Mouse (Mus musculus) A20 (cell line): Measurements from ENCODE around the gene Cacna1s.

Source experiments
- DNase-seq: peaks from one replicate; pipeline ENCODE4 v3.0.0-alpha.2; 2011; ENCODE audit warnings: low read depth, low spot score

Gene Cacna1s

DNA sequence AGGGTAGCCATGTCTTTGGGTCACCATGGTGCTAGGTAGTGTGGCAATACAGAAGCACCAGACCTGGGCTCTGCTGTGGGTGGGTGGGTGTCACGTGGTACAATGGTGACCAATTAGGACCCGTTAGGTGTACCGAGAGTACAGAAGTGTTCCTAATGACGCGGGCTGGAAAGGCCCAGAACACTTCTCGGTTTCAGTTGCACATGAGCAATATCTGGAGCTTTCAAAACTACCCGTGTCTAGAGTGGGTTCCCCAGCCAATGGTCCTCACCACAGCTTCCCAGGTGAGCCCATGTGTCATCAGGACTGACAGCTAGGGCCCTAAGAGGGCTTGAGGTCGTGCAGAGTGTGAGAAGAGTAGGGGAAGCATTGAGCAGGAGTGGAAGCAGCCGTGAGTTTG is 64.5 kb downstream of the Cacna1s start:
- DNase-seq = peak; percentile 86

GRCm38 (mm10) chr1:136118875-136119274 is 66.3 kb downstream of the Cacna1s start:
- DNase-seq = peak; percentile 75

GRCm38 (mm10) chr1:136119571-136120262 is 67.2 kb downstream of the Cacna1s start:
- no peak for DNase-seq

DNA sequence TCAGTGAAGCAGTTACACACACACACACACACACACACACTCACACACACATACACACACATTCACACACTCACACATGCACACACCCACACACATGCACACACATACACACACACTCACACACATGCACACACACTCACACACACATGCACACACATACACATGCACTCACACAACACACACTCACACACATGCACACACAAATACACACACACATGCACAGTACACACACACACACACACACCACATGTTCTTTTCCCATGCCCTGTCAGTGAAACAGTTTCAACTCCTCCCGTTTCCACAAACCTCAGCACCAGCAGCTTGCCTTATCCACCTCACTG is 67.7 kb downstream of the Cacna1s start:
- no peak for DNase-seq

DNA sequence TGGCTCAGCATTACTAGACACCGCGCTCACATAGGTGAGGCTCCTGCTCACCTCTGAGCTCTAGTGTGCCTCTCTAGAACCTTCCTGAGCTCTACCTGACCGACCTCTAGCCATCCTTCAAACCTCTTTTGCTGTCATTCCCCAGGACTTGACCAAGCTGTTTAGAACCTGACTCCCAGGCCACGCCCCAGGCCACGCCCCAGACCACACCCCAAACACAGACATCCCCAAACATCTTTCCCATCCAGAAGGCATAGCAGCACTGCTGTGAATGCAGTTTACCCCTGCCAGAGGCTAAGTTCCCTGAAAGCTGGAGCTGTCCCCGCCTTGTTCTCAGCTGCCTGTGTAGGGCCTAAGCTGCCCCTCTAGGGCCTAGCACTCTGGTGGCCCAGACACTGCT is 68.2 kb downstream of the Cacna1s start:
- DNase-seq = no peak

DNA sequence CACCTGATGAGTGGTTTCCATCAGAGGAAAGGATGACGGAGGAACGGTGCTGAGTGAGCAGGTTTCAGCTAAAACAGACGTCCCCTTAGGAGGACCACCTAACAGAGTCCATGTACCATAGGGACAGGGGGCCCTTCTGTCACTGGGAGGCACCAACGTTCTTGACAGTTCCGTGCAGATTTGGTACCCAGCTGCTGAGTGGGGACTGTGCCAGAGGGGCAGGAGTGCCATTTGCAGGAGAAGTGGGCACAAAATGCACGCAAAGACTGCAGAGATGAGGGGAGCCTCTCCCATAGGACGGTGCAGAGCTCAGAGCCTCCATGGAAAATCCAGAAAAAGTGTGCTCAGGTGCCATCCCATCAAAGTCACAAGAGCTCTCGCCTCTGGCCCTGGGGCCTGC is 69.5 kb downstream of the Cacna1s start:
- no peak for DNase-seq

DNA sequence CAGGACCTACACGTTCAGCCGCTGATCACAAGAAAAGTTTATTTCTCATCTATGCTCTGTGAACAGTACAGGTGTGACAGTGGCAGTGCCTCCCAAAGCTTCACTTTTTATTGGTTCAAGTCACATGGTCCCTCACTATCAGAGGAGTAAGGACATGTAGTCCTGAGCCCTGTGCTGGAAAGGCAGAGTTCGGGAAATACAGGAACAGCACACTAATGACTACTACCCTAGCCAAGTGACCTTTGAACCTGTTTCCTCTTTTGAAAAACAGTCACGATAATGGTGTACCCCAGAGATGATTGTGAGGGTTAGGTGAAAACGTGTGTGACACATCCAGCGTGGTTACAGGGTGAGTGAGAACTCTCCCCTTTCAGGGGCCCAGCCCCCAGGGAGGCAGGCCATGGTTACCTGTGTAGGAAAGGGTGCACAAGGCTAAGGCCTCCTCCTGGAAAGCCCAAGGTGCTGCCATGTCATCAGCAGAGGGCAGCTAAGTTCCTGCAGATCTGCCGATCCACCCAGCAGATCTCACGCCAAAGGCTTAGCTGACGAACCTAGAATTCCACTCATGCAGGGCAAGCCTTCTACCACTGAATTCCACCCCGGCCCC is 73.7 kb downstream of the Cacna1s start:
- DNase-seq = no peak

DNA sequence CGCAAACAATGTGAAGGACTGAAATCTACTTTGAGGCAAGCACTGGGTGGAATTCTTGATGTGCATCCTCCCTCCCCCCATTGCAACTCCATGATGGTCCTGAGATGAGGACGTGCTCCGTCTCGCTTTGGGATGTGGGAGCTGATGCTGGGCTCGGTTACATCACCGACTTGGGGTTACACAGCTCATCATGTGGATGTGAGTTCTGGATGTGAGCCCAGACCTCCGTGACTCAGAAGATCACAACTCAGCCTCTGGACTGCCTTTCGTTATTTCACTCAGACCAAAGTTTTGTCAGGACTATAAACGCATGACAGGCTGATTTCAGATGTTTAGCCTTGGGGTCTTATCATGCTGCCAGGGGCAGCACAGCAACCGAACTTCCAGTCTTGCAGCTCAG is 74.3 kb downstream of the Cacna1s start:
- no peak for DNase-seq

DNA sequence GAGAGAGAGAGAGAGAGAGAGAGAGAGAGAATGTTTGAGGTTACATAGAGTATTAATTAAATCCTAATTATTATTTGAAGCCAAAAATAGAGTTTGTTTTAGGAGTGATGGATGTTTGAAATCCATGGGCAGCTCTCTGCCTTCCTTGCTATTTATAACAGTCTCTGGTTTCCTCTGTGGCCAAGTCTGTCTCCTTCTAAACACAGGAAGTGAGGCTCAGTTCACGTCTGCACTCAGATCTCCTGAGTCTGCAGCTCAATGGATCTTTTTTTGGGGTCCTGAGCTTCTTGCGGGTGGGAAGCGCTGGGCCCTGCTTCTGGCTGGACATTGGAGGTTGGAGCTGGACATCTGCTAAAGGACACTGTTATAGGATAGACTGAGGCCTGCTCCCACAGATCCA is 75.3 kb downstream of the Cacna1s start:
- no peak for DNase-seq

GRCm38 (mm10) chr1:136128416-136128815 is 75.9 kb downstream of the Cacna1s start:
- DNase-seq = no peak

DNA sequence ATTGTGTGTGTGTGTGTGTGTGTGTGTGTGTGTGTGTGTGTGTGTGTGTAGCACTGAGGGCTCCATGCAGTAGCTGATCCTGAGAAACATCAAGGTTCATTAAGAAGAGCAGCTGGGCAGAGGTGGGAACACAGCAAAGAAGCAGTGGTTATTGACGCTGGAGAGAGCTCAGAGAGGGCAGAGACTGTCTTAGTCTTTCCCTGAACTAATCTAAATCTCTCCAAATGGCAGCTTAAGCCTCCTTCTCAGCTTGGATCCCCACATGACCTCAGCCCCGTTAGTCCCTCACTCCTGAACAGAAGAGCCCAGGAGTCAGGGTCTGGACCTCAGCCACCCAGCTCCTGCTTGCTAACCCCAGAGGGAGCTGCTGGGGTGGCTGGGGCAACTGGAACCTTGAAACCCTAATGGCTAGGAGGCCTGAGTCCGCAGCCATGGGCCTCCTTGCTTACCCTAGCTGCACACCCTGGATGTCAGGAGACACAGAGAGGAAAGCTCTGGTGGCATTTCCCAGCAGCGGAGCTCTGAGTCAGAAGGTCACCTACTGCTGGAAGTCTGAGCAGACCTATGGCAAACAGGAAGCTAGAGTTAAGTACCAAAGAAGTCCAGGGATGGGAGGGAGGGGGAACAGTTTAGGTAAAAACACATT is 76.5 kb downstream of the Cacna1s start:
- no peak for DNase-seq

DNA sequence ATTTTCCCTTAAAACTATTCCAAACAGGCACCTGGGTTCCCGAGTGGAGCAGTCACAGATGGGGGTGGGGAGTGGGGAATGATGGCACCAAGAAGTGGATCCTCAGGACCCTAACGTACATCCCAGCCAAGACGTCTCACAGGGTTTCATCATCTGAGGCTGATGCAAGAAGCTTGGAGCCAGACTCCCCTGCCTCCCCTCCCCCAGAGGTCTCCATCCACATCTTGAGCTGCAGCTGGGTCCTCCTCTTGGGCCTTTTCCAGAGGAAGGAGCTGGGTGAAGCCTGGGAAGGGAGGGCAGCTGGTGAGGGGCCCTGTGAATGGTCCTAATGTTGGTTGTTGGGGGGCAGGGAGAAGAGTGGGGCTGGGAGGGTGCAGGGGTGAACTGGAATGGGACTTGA is 77.6 kb downstream of the Cacna1s start:
- DNase-seq = peak; percentile 9

GRCm38 (mm10) chr1:136130951-136131558 is 78.5 kb downstream of the Cacna1s start, which contains the start of gene Kif21b:
Gene Kif21b, plus strand, starts transcription at chr1:136131389.
- peak; percentile 94 for DNase-seq

DNA sequence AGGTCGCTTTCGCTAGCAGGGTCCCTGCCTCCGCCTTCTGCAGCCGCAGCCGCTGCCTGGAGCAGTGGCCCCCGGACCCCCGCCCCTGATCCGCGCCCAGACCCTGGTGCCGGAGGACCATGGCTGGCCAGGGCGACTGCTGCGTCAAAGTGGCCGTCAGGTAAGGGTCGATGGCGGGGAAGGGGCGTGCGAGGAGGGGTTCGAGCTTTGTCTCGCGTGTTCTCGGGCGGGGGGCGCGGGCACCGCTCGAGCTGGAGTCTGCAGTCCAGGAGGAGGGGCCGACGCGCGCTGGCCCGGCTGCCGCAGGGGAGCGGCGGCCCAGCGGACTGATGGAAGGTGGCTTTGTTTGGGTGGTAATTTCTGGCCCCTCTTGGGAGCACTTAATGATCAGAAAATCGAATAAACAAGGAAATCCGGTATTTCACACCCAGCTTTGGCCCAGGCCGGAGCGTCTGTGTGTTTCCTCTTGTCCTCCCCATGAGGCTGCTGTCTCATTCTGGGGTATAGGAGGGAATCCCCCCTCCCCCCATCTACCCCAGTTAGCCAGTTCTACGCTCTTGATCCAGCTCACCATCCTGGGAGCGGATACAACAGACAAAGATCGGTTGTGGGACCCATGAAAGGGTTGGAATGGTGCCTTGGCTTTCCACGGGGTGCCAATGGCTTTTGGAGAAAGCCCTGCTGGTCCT is 79.2 kb downstream of the Cacna1s start:
- peak; percentile 79 for DNase-seq

DNA sequence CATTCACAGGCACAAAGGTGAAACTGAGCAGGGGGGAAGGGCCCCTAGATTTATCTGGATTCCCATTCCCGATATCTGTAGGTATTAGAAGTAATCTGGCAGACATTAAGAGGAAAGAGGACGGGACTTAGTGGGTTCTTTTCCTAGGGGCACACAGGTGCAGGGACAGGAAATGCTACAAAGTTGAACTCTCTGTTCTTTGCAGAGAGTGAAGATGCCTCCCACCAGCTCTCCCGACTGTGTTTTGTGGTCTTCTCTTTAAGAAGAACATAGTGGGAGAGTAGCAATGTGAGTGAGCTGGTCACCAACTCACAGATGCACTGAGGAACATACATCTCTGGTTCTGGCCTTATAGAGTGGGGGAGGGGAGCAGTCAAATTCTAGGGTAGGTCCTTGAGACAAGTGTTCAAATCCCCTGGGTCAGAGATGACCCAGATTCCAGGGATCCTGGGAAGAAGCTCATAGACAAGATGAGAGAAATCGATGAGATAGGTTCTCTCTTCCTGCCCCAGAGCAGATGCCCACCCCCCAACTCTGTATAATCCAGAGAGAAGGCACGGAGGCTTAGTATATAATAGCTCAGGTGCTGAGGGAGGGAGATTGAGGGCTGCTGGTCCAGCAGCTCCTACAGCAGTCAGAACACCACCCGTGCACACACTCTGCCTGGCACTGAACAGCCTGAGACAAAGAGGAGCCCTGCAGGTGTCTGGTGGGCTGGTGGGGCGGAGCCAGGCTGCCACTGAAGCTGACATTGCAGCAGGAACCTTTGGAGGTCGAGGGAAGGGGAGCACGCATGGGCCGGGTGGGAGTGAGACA is 80.0 kb downstream of the Cacna1s start:
- peak; percentile 65 for DNase-seq

DNA sequence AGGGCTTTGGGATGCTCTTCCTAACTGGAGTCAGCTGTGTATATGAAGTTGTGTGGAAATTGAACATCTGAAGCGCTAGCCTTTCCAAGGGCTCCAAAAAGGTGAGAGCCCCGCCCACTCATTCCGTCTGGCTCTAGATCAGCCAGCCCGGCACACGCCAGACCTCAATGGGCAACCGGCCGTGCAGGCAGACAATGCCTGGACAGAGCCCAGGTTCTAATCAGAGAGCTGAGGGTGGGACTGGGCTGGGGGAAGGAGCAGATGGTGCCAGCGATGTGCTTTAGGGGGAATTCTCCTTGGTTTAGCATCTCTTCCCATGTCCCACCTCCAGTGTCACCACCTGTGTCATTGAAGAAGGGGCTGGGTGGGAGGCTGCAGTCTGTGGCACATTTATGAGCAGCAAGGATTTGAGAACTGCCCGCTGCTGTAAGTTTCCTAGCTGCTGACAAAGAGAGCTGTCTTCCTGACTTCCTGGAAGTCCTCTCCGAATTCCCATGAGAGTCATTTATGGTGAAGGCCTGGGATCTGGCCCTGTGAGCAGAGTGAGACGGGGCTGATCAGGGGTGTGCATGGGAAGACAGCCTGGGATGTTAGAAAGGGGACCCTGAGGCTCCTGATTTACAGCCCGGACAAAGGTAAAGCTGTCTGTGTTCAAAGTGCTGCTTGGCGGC is 81.2 kb downstream of the Cacna1s start:
- peak; percentile 15 for DNase-seq

DNA sequence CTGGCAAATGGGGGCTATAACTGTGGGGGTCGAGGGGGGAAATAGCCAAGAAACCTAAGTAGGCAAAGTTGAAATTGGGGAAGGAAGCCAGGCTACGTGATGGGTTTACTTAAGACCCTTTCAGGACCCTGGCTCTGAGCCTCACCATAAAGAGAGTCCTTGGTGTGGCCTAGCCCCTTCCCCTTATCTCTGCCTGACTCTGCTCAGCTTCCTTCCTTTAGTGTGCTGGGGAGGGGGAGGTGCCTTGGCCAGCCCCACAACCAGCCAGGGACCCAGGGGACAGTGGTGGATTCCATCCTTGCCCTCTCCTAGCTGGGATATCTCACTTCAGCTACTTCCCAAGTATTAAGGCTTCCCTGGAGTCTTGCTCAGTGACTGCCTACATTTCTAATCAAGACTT is 82.0 kb downstream of the Cacna1s start:
- no peak for DNase-seq

- peak; percentile 94 for DNase-seq
Measured at GRCm38 (mm10) chr1:136135046-136135445, 82.5 kb downstream of the Cacna1s start.

DNA sequence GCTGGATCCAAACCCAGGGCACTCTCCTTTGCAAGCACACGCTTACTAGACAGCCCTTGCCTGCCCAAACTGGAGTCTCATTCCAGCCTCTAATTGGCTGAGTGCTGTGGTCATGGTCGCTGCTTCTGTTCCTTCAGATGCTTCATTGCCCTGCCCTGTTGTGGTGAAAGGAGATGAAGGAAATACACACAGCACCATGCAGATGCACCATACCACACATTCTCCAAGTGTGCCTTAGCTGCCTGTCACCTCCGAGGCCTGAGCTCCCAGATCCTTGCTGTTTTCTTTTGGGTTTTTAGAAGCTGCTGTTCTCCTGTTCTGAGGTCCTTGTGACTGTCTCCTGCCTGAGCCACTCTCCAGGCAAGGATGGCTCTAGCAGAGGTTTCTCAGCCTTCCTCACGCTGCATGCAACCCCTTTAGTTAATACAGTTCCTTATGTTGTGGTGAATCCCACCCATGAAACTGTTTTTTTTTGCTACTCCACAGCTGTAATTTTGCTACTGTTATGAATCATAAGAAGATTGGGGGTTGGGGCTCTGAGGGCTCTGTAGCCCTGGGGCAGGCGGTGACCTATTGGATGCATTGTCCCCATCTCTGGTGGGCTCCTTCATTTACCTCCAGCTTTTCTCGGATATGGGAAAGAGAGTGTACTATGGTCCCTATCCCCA is 83.4 kb downstream of the Cacna1s start:
- peak; percentile 75 for DNase-seq

DNA sequence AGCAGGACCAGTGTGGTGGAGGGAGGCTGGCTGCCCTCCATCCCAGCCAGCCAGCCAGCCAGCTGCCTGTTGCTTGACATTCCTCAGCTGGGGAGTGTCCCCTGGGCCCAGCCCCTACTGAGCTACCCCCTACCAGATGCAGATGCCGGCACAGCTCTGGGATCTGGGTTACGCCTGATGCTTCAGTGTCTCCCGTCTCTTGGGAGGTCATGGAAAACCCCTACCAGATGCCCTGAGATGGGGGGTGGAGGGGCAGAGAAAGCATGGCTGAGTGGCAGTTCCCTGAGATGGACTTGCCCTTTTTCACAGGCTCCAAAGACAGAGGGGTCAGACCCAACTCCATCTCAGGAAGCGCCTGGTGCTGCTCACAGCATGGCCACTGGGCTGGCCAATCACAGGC is 84.0 kb downstream of the Cacna1s start:
- peak; percentile 66 for DNase-seq
